In the genomic region with DNA sequence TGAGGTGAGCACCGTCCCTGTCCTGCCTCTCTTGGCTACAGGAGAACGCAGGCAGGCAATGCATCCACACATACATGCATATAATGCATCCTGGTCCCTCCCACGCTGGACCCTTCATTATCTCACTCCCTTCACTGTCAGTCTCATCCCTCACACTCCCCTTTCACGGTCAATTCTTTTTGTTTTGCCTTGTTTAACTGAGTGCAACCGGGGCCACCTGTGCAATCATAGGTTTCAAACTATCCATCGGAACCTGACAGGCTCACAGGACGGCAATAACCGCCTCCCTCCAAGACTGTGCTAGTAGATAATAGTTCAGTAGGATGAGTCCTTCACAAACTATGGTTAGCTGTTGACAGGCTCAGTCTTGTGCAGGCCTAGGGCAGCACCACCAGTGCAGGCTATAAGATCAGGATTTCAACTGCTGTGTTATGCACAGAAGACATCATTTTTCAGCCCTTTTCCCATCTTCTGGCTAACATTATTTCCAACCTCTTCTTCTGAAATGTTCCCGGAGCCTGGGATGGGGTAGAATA, we compare ENCODE assay signal across 22 mouse cellular contexts.
"Had no signal": no experiment of that assay in that cellular context is flagged by ENCODE, and none has a peak within 500 bp of the region (broad histone marks: within the 10 kb centered on the region; RNA-seq: fewer than 3 reads in every experiment).

No protein-coding gene starts in this region.

- DNase-seq: kidney, adult 18-20 months; kidney, adult 9 months; kidney, postnatal 14 days; layer of hippocampus, adult 9-11 months; lung, adult 18-20 months; lung, postnatal 10 days; lung, postnatal 36 days; midbrain, embryonic 14.5 days; retina, postnatal 1 day; right cerebral cortex, postnatal 25 days; spleen, adult 18-20 months; thymus, postnatal 25 days had no signal

- H3K36me3 ChIP-seq: limb, embryonic 10.5 days; limb, embryonic 13.5 days; lung, embryonic 15.5 days; midbrain, embryonic 10.5 days; stomach, embryonic 15.5 days had no signal

- H3K9me3 ChIP-seq: limb, embryonic 10.5 days; limb, embryonic 13.5 days; lung, embryonic 15.5 days; midbrain, embryonic 10.5 days; neural tube, embryonic 13.5 days; stomach, embryonic 15.5 days had no signal

- H3K9ac ChIP-seq: limb, embryonic 13.5 days; lung, embryonic 15.5 days; neural tube, embryonic 13.5 days; stomach, embryonic 15.5 days had no signal

- H3K4me1 ChIP-seq: limb, embryonic 10.5 days; limb, embryonic 13.5 days; lung, embryonic 15.5 days; stomach, embryonic 15.5 days had no signal

- H3K27me3 ChIP-seq: limb, embryonic 13.5 days; lung, embryonic 15.5 days; neural tube, embryonic 13.5 days; stomach, embryonic 15.5 days had no signal

- H3K27ac ChIP-seq: layer of hippocampus, adult 2 months; limb, embryonic 10.5 days; limb, embryonic 13.5 days; lung, embryonic 15.5 days; midbrain, embryonic 10.5 days; neural tube, embryonic 13.5 days; stomach, embryonic 15.5 days had no signal

- ATAC-seq: inflammation-experienced regulatory T-cells, adult 6 months; intestine, embryonic 16.5 days had no signal

- H3K4me2 ChIP-seq: limb, embryonic 13.5 days; lung, embryonic 15.5 days; neural tube, embryonic 13.5 days; stomach, embryonic 15.5 days had no signal

- H3K4me3 ChIP-seq: layer of hippocampus, adult 2 months; limb, embryonic 10.5 days; limb, embryonic 13.5 days; lung, embryonic 15.5 days; midbrain, embryonic 10.5 days; myocyte; neural tube, embryonic 13.5 days; stomach, embryonic 15.5 days had no signal
